Mouse (Mus musculus): Measurements from ENCODE around the gene Wdfy4. TPM values are rescaled to one million over a fixed set of nuclear protein-coding genes. Genes with fewer than 3 reads are reported as not detected.

Wdfy4 gene
- polyA plus RNA-seq, 1 experiment from 2014 or later: 0.22 TPM

GRCm38 (mm10) chr14:33136843-33137242, 48.5 kb downstream of the Wdfy4 start:
- no peak overlapping the region for H3K4me2 ChIP-seq
- no peak overlapping the region for H3K27ac ChIP-seq (ENCODE audit: poor library complexity, severe bottlenecking)
- no peak for ATAC-seq (ENCODE audit: insufficient number of reproducible peaks, low FRiP score)
- H3K9me3 ChIP-seq (replicated peaks): no peaks in the 10 kb centered on the region
- no peak overlapping the region for H3K4me3 ChIP-seq
- WGBS: 84% methylated on average over 9 of the region's 9 CpGs
- no peaks in the 10 kb centered on the region for H3K36me3 ChIP-seq
- H3K4me1 ChIP-seq (replicated peaks): no peaks in the 10 kb centered on the region
- H3K9ac ChIP-seq: no peak overlapping the region
- H3K27me3 ChIP-seq (replicated peaks): 0 out of 2 replicates have a peak, but pooled peaks cover 6% of the 10 kb centered on the region

GRCm38 (mm10) chr14:33135170-33135569, 50.1 kb downstream of the Wdfy4 start:
- no peaks in the 10 kb centered on the region for H3K9me3 ChIP-seq (replicated peaks)
- H3K4me2 ChIP-seq: no peak overlapping the region
- ATAC-seq (ENCODE audit: insufficient number of reproducible peaks, low FRiP score): no peak
- no peaks in the 10 kb centered on the region for H3K36me3 ChIP-seq
- H3K4me3 ChIP-seq: no peak overlapping the region
- no peaks in the 10 kb centered on the region for H3K4me1 ChIP-seq (replicated peaks)
- 83% methylated on average over 6 of the region's 6 CpGs for WGBS
- H3K27ac ChIP-seq (ENCODE audit: poor library complexity, severe bottlenecking): no peak overlapping the region
- H3K9ac ChIP-seq: no peak overlapping the region
- 0 out of 2 replicates have a peak, but pooled peaks cover 6% of the 10 kb centered on the region for H3K27me3 ChIP-seq (replicated peaks)

GRCm38 (mm10) chr14:33131044-33131758, 54.1 kb downstream of the Wdfy4 start:
- no peak overlapping the region for H3K27ac ChIP-seq (ENCODE audit: poor library complexity, severe bottlenecking)
- H3K9me3 ChIP-seq (replicated peaks): no peaks in the 10 kb centered on the region
- no peak for ATAC-seq (ENCODE audit: insufficient number of reproducible peaks, low FRiP score)
- no peaks in the 10 kb centered on the region for H3K36me3 ChIP-seq
- WGBS: 69% methylated on average over 7 of the region's 7 CpGs
- H3K27me3 ChIP-seq (replicated peaks): peaks cover 11% of the 10 kb centered on the region
- no peak overlapping the region for H3K9ac ChIP-seq
- no peaks in the 10 kb centered on the region for H3K4me1 ChIP-seq (replicated peaks)
- no peak overlapping the region for H3K4me3 ChIP-seq
- no peak overlapping the region for H3K4me2 ChIP-seq

GRCm38 (mm10) chr14:33116590-33116989, 68.7 kb downstream of the Wdfy4 start:
- no peaks in the 10 kb centered on the region for H3K4me1 ChIP-seq (replicated peaks)
- no peak overlapping the region for H3K27ac ChIP-seq (ENCODE audit: poor library complexity, severe bottlenecking)
- no peaks in the 10 kb centered on the region for H3K9me3 ChIP-seq (replicated peaks)
- ATAC-seq (ENCODE audit: insufficient number of reproducible peaks, low FRiP score): no peak
- no peak overlapping the region for H3K4me3 ChIP-seq
- H3K27me3 ChIP-seq (replicated peaks): 0 out of 2 replicates have a peak, but pooled peaks cover 2% of the 10 kb centered on the region
- no peak overlapping the region for H3K9ac ChIP-seq
- no peak overlapping the region for H3K4me2 ChIP-seq
- WGBS: 63% methylated on average over 1 of the region's 1 CpGs
- H3K36me3 ChIP-seq: no peaks in the 10 kb centered on the region

GRCm38 (mm10) chr14:33104809-33105208, 80.5 kb downstream of the Wdfy4 start:
- ATAC-seq (ENCODE audit: insufficient number of reproducible peaks, low FRiP score): peak; percentile 36; the same call in 1 of the 2 replicates
- H3K9me3 ChIP-seq (replicated peaks): no peaks in the 10 kb centered on the region
- WGBS: 63% methylated on average over 3 of the region's 3 CpGs
- peaks cover 5% of the 10 kb centered on the region; the same call in 1 of the 2 replicates for H3K4me1 ChIP-seq (replicated peaks)
- no peak overlapping the region for H3K4me2 ChIP-seq
- no peak overlapping the region for H3K9ac ChIP-seq
- H3K4me3 ChIP-seq: no peak overlapping the region
- H3K36me3 ChIP-seq: no peaks in the 10 kb centered on the region
- H3K27ac ChIP-seq (ENCODE audit: poor library complexity, severe bottlenecking): no peak overlapping the region
- H3K27me3 ChIP-seq (replicated peaks): 0 out of 2 replicates have a peak, but pooled peaks cover 6% of the 10 kb centered on the region

GRCm38 (mm10) chr14:33101609-33102008, 83.7 kb downstream of the Wdfy4 start:
- H3K9ac ChIP-seq: no peak overlapping the region
- H3K36me3 ChIP-seq: no peaks in the 10 kb centered on the region
- no peak overlapping the region for H3K27ac ChIP-seq (ENCODE audit: poor library complexity, severe bottlenecking)
- 0 out of 2 replicates have a peak, but pooled peaks cover 6% of the 10 kb centered on the region for H3K27me3 ChIP-seq (replicated peaks)
- no peak overlapping the region for H3K4me3 ChIP-seq
- H3K9me3 ChIP-seq (replicated peaks): no peaks in the 10 kb centered on the region
- H3K4me2 ChIP-seq: no peak overlapping the region
- peaks cover 5% of the 10 kb centered on the region; the same call in 1 of the 2 replicates for H3K4me1 ChIP-seq (replicated peaks)
- ATAC-seq (ENCODE audit: insufficient number of reproducible peaks, low FRiP score): no peak
- 41% methylated on average over 2 of the region's 2 CpGs for WGBS

- Histone ChIP-seq H3K4me1 (replicated peaks) (peaks cover 5% of the 10 kb centered on the region; the same call in 1 of the 2 replicates), H3K36me3 (no peaks in the 10 kb centered on the region), H3K4me2 (no peak overlapping the region), H3K27me3 (replicated peaks) (no peaks in the 10 kb centered on the region), H3K4me3 (no peak overlapping the region), H3K9me3 (replicated peaks) (no peaks in the 10 kb centered on the region), H3K9ac (no peak overlapping the region), H3K27ac (ENCODE audit: poor library complexity, severe bottlenecking) (no peak overlapping the region)
- ATAC-seq (ENCODE audit: insufficient number of reproducible peaks, low FRiP score): no peak
- 67% methylated on average over 5 of the region's 5 CpGs for WGBS
Observed at GRCm38 (mm10) chr14:33099926-33100325, 85.4 kb downstream of the Wdfy4 start.

GRCm38 (mm10) chr14:33099111-33099510, 86.2 kb downstream of the Wdfy4 start:
- H3K27ac ChIP-seq (ENCODE audit: poor library complexity, severe bottlenecking): no peak overlapping the region
- WGBS: 57% methylated on average over 7 of the region's 7 CpGs
- H3K4me2 ChIP-seq: no peak overlapping the region
- no peak overlapping the region for H3K9ac ChIP-seq
- H3K27me3 ChIP-seq (replicated peaks): no peaks in the 10 kb centered on the region
- no peaks in the 10 kb centered on the region for H3K9me3 ChIP-seq (replicated peaks)
- no peaks in the 10 kb centered on the region for H3K36me3 ChIP-seq
- H3K4me1 ChIP-seq (replicated peaks): peaks cover 5% of the 10 kb centered on the region; the same call in 1 of the 2 replicates
- H3K4me3 ChIP-seq: no peak overlapping the region
- ATAC-seq (ENCODE audit: insufficient number of reproducible peaks, low FRiP score): no peak

GRCm38 (mm10) chr14:33096462-33096861, 88.8 kb downstream of the Wdfy4 start:
- H3K36me3 ChIP-seq: no peaks in the 10 kb centered on the region
- H3K4me1 ChIP-seq (replicated peaks): peaks cover 5% of the 10 kb centered on the region; the same call in 1 of the 2 replicates
- no peak overlapping the region for H3K4me3 ChIP-seq
- no peak for ATAC-seq (ENCODE audit: insufficient number of reproducible peaks, low FRiP score)
- H3K27ac ChIP-seq (ENCODE audit: poor library complexity, severe bottlenecking): no peak overlapping the region
- H3K27me3 ChIP-seq (replicated peaks): no peaks in the 10 kb centered on the region; the same call in 1 of the 2 replicates
- 79% methylated on average over 5 of the region's 5 CpGs for WGBS
- no peaks in the 10 kb centered on the region for H3K9me3 ChIP-seq (replicated peaks)
- no peak overlapping the region for H3K9ac ChIP-seq
- H3K4me2 ChIP-seq: no peak overlapping the region

GRCm38 (mm10) chr14:33083326-33083725, 102.0 kb downstream of the Wdfy4 start:
- Histone ChIP-seq H3K9me3 (replicated peaks) (no peaks in the 10 kb centered on the region), H3K4me2 (no peak overlapping the region), H3K9ac (no peak overlapping the region), H3K36me3 (no peaks in the 10 kb centered on the region), H3K27ac (ENCODE audit: poor library complexity, severe bottlenecking) (no peak overlapping the region), H3K4me1 (replicated peaks) (no peaks in the 10 kb centered on the region), H3K4me3 (no peak overlapping the region), H3K27me3 (replicated peaks) (no peaks in the 10 kb centered on the region; the same call in 1 of the 2 replicates)
- no peak for ATAC-seq (ENCODE audit: insufficient number of reproducible peaks, low FRiP score)
- 82% methylated on average over 8 of the region's 8 CpGs for WGBS

GRCm38 (mm10) chr14:33082301-33082700, 103.0 kb downstream of the Wdfy4 start:
- 73% methylated on average over 1 of the region's 1 CpGs for WGBS
- H3K27ac ChIP-seq (ENCODE audit: poor library complexity, severe bottlenecking): no peak overlapping the region
- H3K9ac ChIP-seq: no peak overlapping the region
- H3K4me3 ChIP-seq: no peak overlapping the region
- ATAC-seq (ENCODE audit: insufficient number of reproducible peaks, low FRiP score): no peak
- H3K36me3 ChIP-seq: no peaks in the 10 kb centered on the region
- no peaks in the 10 kb centered on the region for H3K4me1 ChIP-seq (replicated peaks)
- no peaks in the 10 kb centered on the region for H3K9me3 ChIP-seq (replicated peaks)
- H3K4me2 ChIP-seq: no peak overlapping the region
- H3K27me3 ChIP-seq (replicated peaks): no peaks in the 10 kb centered on the region
